Mouse (Mus musculus) megakaryocyte-erythroid progenitor cell, adult 5-6 weeks (primary cell): Measurements from ENCODE around the gene Zfp759. TPM values are rescaled to one million over a fixed set of nuclear protein-coding genes. Genes with fewer than 3 reads are reported as not detected.
"Not testable (repeated sequence)": the region's sequence is repeated elsewhere in the genome, so short reads cannot be mapped to it uniquely, and the experiment has no call there.

Experiments used
- ATAC-seq: replicated peaks from 2 replicates; pipeline ENCODE4 v1.8.0; 2016; ENCODE audit warnings: mild to moderate bottlenecking, inconsistent platforms; ENCODE audit not compliant: severe bottlenecking, poor library complexity, low FRiP score, low TSS enrichment
- total RNA-seq, 2 experiments: library from RNA; stranded (forward) in 1 of 2; stranded (reverse) in 1 of 2; fragments of 200-1000, 215-1000 nt in 1 of 2; fragments of >200 nt in 1 of 2; fragmentation: Nextera tagmentation in 1 of 2; gene quantifications; 2 replicates each; pipeline ENCODE4 v1.2.3; 2014 to 2017

Zfp759 gene
- 2.2 and 6.3 TPM in 2 replicates for total RNA-seq (2014; fragmentation: Nextera tagmentation)
- total RNA-seq (2017), result 3.7 and 5.6 TPM in 2 replicates

DNA sequence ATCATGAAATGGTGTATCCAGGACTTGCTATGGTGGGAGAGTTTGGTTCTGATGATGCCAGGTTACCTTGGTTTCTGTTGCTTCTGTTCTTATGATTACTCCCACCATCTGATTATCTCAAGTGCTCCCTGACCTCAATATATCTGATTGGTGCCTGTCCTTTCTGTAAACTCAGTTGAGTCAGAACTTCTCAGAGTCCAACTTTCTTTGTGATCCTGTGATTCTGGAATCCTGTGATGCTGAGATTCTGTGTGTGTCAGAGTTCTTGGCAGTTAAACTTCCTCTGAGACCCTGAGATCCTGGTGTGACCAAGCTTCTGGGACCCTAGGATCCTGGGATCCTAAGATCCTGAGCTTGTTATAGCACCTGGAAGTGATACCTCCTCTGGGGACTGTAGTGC, at the start of gene Zfp759:
Gene Zfp759, plus strand, starts transcription at position 301 of the 400 bp plus-strand sequence.
- not testable (repeated sequence) for ATAC-seq

DNA sequence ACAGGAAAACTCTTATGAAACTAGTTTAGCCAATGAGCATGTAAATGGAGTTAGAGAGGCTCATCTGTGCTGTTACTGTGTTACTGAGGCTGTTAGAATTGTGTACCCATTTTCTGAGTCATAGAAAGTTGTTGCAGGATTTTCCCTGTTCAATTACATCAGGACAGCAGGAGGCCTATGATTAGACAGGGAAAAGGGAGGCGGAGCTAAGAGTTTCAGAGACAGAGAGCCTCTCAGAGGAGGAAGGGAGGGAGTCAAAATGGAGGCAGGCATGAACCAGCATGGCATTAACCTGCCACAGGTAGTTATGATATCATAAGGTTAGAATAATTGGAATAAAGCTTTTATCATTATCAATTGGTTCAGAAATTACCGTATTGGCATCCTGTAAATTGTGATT, 48.7 kb upstream of the Zfp759 start:
- ATAC-seq, result no peak

DNA sequence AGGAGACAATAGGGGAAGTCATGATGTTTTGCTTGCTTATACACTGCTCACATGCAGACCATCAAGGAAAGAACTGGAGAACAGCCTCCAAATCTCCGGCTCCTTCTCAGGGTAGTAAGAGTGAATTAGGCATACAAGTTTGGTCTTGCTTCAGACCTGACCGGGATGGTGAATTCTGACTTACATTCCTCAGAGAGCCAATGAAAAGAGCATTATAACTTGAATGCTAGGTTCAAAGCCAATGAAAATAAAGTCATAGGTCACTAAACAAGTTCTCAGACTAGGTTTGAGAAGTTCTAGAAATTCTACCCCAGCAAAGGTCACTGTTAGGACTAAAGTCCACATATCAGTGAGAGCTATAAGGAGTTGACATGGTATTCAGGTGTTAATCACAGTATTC, 44.2 kb upstream of the Zfp759 start:
- no peak for ATAC-seq

DNA sequence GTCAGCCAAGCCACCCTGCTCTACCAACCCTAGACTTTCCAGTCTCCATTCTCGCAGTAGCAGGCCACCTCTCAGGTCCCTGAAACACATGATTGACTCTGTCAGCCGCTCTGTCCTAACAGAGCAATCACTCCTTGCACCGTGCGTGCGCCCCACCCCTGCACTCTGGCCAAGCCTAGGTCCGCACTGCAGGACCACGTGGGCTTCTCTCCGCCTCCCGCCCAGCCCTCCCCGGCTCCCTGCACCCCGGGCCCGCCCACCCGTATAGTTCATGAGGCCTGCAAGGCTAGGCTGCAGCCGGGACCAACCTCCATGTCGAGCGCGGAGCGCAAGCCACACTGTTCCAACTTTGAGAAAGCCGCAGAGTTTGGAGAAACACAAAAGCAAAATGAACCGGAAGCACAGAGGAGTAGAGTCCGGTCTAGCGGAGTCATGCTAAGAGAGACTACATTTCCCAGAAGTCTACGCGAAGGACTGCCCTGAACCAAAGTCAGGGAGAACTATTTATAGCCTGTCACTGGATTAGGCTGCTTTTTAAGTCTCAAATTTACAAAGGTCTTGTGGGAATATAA, 40.2 kb upstream of the Zfp759 start:
- peak; percentile 96 for ATAC-seq

DNA sequence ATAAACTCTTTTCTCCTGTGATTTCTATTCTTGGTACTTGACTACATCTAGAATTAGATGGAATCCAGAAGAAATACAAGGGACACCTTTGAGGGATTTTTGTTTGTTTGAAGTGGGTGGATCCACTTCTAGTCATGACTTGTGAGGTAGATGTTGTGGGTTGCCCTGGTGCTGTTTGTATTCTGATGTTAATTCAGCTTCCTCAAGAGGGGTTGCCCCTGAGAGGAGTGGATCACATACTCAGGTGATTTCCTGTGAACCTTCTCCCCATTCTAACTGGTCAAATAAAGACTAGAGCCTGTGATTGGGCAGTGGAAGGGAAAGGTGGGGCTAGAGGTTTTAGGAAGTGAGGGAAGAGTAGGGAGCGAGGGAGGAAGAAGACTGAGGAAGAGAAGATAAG, 39.5 kb upstream of the Zfp759 start:
- ATAC-seq, result no peak

DNA sequence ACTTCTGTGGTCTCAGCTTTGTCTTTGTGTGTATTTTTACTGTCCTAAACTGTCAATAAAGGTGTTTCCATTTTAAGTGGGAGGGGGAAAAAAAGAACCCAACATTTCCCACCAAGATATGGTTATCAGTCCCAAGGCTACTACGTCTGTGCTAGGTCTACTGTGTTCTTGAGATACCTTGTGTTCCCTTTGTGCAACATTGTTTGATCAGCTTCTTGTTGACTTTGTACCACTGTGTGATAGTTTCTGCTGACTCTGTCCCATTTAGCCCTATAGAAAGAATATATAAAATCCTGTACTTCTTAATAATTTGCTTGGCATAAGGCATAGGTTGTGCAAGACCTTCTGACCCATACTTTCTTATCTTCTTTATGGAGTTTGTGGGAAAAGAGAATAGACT, 31.3 kb upstream of the Zfp759 start:
- no peak for ATAC-seq

DNA sequence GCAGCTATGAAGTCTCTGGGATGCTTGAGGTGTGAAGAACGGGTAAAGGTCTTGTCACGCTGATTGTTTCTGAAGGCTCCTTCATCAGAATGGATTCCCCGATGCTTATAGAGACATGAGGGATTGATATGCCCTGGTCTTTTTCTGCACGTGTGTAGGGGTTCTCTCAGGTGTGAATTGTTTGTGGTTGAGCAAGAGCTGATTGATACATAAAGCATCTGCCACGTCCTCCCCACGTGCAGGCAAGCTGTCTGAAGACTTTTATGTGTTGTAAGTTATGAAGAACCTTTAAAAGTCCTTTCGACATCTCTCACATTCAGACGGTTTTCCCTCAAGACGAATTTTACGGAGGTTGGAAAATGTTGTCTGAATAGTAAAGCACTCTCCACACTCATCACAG, 23.6 kb upstream of the Zfp759 start, which contains the start of gene Zfp708:
Gene Zfp708, minus strand, starts transcription at position 101 of the 400 bp plus-strand sequence.
- no peak for ATAC-seq

DNA sequence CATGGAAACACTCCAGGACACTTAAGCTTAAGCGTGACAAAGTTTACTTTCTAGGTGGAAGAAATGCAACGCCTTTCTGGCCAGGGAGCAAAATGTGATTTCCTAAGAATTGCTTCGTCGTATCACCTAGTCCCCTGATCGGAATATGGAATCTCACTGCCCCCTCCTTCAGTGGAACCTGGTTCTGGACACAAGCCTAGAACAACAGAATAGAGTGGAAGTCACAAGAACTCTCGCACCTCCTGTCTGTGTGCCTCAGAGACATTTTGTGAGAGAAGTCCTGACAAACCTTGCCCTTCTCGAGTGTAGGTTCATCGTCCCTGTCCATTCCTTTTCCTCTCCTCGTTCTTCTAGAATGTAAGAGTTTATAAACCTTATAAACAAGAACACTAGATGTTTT, 13.8 kb upstream of the Zfp759 start:
- ATAC-seq, result no peak

DNA sequence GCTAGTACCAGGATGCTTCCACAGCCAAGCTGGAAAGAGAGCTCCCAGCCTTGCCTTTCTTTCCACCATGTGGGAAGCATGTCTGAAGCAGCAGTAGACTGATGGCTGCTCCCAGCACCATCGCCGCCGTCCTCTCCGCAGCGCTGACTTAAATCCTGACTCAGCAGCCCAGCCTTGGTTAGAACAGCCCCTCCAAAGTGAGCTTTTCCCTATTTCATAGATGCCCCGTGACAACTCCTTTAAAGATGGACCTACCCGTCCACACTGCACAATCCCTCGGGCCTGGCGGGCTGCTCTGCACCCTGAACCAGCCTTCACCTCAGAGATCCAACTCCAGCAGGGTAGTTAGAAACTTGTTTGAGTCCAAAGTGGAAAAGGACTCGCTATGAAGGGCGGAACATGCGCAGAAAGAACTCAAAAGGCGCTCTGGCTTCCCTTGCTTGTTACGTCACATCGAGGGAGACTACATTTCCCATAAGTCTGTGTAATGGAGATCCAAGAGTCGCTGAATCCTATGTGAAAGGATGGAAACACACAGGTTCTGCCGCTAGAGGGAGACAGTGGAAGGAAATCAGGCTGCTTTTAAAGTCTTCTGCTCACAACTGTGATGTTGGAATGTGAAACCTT, 13.2 kb upstream of the Zfp759 start, which contains the start of gene Gm28557:
Gene Gm28557, minus strand, starts transcription at position 411 of the 627 bp plus-strand sequence.
- peak; percentile 98 for ATAC-seq

DNA sequence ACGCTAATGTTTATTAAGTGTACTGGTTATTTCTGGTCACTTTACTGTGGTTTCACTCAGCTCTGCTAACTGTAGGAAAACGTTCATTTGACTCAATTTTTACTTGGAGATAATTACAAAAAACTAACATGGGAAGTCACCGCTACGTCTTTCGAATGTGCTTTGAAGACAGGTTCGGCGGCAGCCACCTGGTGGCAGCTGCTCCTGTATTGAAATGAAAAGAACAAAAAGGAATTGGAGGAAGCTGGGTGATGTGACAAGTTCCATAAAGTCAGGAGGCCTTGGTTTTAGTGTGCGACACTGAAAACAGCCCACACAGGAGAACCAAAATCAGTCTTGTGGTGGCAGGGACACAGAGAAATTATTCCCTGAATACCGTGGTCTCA, 12.6 kb upstream of the Zfp759 start:
- peak; percentile 85 for ATAC-seq

DNA sequence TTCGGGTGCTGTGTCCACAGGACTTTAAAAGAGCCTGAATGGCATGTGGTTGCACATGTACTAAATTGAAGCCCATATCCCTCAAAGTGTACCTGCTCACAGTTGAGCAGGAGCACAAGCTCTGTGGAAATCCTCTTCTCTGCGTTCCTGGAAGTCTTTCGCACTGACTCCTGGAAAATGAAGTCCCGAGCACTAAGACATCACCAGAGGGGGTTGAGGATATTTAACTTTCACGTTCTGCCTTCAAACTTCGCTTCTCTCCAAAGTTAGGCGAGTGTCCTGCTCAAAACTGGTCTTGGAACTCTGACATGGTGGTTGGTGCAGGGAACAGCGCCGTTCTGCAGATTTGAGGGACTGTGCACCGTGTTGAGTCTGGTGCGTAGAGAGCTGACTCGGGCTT, 9.4 kb upstream of the Zfp759 start:
- no peak for ATAC-seq

DNA sequence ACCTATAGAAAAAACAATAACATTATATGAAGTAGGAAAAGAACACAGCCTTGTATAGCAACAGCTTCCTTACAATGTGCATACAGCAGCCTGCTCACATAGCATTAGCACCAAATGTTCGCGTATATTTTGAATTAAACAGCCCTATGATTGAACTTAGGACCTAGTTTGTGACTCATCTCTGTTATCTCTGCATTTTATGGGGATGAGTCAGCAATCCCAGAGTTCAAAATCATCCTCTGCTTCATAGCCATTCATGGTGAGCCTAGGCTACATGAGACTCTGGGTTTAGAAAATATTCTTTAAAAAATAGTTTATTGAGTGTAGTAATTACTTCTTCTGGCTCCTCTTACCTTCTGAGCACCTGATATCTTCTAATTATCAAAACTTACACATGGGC, 8.2 kb upstream of the Zfp759 start:
- no peak for ATAC-seq

DNA sequence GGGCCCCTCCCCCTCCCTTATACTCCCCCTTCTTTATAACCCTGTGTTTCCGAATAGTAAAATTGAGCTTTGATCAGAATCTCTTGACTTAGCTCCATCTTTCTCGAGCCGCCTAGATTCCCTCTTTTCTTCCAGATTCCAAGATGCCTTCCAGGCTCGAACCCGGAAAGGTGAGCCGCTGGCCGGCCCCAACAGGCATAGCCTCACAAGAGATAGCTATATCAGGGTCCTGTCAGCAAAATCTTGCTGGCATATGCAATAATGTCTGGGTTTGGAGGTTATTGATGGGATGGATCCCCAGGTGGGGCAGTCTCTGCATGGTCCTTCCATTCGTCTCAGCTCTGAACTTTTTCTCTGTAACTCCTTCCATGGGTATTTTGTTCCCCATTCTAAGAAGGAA, 5.3 kb upstream of the Zfp759 start, which contains the start of gene Rslcan18:
Gene Rslcan18, minus strand, starts transcription at position 101 of the 400 bp plus-strand sequence.
- ATAC-seq, result not testable (repeated sequence)

DNA sequence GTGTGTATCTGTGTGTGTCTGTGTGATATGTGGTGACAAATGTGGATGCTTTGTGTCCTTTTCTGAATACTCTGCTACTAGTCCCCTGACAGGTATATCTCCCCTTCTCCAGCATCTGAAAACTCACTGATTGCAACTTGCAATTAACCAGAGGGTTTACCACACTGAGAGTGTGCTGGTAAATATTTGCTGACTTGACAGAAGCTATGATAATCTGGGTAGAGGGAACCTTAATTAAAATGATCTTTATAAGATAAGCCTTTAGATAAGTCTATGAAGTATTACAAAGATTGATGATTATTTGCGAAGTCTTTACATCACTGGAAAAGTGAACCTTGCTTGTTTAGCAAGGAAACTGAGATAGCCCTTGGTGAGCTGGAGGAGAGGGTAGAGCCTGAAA, 3.0 kb downstream of the Zfp759 start:
- ATAC-seq, result no peak

DNA sequence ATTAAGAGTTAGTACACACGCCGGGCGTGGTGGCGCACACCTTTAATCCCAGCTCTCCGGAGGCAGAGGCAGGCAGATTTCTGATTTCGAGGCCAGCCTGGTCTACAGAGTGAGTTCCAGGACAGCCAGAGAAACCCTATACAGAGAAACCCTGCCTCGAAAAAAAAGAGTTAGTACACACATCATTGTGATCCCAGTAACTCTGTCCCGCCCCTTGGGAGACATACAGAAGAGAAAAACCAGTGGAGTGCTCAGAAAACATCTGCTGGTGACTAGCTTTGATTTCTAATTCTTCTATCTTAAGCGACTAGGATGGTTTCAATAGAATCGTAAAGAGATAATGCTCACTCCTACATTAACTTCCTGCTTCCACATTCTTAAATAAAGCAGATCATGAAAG, 6.0 kb downstream of the Zfp759 start:
- not testable (repeated sequence) for ATAC-seq

DNA sequence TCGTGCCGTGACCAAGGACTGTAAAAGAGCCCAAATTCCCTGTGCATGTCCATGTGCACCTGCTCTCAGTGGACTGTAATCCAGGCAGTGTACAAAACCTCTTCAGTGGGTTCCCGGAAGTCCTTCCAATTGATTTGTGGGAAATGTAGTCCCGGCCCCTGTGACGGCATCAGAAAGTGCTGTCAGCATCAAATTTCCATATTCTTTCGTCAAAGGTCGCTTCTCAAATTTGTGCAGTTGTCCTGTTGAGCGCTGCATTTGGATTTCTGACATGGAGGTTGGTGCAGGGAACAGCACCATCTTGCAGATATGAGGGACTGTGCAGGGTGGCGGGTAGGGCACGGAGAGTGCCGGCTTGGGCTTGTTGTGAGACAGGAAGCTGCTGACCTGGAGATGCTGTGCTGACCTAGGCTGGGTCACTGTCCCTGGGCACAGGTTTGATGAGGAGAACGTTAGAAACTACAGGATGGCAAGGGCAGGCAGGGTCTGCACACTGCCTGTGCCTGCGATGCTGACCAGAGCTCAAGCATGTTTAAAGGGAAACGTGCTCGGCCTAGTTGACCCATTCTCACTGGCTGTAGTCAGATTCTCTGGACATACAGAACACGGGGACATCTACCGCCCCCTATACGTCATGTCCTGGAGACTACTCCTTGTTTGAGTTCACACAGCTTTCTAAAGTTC, 6.7 kb downstream of the Zfp759 start:
- ATAC-seq, result peak; percentile 98

DNA sequence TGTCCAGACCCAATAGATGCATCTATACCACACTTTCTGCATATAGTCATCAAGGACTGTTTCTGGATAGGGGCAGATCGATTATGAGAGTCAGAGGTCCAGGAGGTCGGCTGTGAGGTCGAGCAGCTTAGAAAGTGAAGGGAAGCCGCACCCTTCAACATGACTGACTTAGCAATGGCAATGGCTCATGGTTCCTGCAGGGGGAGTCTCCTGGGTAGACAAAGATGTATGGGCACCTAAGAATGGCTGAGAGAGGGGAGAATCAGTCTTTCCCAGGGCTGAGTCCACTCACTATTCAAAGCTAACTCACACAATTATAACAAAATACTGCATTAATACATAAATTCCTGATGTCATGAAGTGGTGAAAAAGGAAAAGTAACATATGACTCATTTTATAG, 44.7 kb downstream of the Zfp759 start:
- ATAC-seq, result peak; percentile 86

DNA sequence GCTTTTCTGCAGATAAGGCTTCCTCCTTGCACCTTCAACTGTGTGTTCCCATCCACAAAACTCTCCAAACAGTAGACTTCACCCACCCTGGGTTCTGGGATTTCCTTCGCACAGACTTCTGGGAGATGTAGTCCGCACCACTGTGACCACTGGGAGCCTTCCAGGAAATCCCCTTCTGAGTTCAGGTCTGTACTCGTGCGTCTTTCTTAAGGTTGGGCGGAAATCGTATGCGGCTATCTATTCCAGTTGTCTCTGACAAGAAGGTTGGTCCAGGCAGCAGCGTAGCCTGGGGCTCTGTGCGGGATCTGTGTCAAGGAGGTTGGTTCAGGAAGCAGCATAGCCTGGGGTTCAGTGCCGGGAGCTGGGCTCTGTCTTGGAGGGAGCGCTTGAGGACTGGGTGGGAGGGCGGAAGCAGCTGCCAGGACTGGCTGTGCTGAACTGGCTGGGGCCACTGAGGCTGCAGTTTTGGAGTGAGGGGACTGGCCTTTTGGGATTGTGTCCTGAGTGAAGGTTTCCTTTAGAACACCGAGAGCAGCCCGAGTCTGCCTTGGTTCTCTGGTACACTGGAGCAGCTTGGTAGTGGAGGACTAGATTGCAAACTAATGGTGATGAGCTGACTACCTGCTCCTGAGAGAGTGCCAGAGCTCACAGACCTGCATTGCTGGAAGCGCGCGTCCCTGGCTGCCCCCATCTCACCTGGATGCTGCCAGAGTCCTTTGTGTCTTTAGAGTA, 51.7 kb downstream of the Zfp759 start, which contains the start of gene Rsl1:
Gene Rsl1, plus strand, starts transcription at position 192 of the 732 bp plus-strand sequence.
- peak; percentile 96 for ATAC-seq

DNA sequence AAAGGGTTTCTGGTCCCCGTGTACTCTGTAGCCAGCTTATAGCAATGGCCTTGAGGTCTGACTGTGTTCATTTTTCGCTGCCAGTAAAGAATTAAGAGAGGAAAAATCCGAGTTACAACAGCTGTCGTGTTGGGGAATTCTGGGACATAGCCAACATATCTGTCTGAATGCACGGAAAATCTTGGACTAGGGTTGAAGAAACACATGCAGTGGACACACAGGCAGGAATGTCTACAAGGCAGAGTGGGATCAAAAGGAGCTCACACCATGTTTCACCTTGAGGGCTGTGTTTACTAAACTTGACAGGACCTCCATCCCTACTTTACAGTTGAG, 52.2 kb downstream of the Zfp759 start:
- ATAC-seq, result no peak
